Mouse (Mus musculus): ENCODE results near the gene Auts2.

Auts2 gene

DNA sequence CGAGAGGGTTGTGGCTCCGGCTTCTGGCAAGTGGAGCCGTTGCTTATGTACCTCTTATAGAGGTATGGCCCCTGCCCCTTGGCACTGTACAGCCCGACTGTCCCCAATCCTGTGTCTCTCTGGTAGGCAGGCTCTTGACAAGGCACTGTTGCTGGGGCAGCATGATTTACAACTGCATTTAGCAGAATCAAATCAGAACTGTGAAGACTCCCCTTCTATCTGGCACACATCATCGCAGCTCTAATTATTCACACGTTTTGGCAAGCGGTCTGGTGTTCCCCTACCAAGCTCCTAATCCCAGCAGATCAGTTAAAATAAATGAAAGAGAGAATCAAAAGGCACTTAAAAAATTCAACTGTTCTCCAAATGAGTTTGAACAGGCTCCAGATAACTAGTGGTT, 835.7 kb downstream of the Auts2 start:
- no peak for DNase-seq

DNA sequence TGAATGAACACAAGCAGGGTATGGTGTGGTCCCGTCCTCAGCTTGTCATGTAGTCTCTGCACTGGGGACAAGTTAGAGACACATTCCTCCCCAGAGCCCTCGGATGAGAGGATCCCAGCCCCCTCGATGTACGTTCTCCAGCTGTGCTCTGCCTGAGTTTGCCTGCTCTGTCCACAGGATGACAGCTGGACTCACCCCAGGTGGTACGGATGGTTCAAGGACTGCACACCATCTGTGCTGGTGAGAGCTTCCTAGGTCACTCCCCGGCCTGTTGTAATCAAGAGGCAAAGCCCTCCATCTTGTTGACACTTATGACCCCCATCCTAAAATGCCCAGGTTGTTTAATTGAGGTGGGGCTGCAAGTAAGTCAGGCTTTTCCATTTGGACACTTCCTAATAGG, 839.4 kb downstream of the Auts2 start:
- no peak for DNase-seq

DNA sequence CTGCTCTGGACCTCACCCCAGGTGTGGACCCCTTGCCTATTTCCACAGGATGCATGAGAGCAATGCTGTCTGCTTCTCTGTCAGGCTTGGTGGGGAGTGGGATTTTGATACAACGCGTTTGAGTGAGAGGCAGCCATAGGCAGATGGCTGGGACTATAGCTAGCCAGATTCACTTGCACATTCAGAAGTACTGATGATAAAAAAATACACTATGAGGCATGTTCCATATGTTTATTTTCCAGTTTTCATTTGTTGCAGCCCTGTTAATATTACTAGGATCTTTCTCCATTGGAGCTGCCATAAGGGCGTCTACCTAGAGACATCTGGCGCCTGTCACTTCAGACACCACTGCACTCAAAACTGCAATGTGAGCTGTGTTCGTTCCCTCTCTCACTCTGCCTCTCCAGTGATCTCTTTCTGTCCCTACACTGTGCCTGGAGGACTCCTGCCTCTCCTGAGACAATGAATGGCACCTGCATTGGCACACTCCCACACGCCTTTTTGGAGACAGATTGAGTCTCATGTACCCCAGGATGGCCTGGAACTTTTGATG, 840.2 kb downstream of the Auts2 start:
- no peak for DNase-seq

DNA sequence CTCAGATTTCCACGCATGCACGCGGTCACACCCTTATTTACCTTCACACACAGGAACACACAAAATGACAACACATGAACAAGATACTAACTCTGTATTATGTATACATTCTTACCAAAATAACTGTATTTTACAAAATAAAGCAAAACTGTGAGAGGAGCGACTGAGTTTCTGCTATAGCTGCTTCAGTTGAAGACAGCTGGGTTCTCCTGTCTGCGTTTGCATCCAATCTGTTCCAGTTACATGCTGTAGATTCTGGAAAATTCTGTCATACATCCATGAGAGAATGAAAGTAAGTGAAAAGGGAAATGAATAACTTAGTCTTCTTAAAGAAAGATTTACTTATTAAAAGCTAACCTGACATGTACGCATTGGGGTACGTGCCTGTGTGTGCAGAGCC, 844.2 kb downstream of the Auts2 start:
- DNase-seq: no peak

DNA sequence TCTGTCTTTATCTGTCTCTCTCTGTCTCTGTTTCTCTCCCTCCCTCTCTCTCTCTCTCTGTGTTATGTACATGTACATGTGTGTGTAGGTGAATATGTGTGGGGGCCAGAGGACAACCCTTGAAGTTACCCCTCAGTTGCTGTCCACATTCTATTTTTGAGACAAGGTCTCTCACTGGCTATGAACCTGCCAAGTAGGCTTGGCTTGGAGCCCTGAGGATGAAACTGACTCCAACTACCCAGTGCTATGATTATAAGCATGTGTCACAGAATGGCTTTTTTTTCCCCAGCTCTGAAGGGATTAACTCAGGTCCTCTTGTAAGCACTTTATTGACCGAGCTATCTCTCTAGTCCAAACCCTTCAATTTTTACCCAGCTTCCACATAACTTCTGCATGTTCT, 852.4 kb downstream of the Auts2 start:
- no peak for DNase-seq

DNA sequence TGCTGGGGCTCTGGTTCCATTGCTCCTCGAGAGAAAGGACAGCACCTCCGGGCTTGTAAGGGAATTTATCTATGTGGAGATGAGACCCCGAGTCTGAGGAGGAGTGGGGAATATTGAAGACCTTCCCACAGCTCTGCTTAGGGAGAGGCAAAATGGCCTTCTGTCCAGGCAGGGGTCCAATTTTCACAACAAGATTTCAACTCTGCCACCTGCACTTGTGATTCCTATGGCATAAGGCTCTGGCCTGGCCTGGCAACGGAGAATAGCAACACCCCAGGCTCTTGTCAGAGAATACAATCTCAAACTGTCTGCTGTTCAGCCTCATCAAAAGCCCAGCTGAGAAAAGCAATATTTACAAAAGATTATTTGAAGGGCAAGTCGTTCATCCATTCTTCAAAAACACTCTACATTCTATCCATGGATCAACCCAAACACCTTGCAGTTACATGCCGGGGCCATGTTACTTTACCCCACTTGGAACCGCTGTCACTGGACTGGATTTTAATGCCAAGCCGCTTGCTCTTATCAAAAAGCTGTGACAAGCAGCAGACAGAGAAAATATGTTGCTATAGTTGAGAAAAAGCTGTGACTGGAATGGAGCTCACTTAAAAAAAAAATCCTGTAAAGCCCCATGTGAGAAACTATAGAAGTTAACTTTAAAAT, 856.1 kb downstream of the Auts2 start:
- DNase-seq: no peak

DNA sequence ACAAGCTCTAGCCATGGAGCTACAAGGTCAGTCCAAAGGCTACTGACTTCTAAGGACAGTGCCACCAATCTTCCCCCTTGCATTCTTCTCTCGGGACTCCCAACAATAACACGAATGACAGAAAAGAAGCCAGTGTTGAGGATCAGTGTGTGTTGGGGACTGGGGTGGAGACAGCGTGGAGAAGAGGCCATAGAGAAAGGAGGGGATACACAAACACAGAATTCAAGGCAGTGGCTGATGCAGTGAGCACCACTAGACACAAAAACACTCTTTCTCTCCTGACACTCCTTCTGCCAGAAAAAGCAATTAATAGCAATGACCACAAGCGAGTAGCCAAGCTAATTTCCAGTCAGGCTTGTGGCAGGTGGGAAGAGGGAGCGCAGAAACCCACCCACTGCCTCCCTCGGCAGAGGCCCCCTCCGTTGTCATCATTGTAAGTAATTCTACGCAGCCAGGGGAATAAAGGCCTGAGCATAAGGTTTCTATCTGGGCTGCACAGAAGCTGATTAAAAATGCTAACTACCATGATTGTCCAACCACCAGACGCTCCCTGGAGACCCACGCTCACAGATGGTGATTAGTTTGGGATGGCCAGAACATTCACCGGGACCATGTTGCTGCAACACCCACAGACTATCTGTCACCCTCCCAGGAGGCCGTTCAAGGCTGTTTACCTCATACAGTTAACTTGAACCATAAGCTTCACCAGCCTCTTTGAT, 862.9 kb downstream of the Auts2 start:
- DNase-seq: no peak

DNA sequence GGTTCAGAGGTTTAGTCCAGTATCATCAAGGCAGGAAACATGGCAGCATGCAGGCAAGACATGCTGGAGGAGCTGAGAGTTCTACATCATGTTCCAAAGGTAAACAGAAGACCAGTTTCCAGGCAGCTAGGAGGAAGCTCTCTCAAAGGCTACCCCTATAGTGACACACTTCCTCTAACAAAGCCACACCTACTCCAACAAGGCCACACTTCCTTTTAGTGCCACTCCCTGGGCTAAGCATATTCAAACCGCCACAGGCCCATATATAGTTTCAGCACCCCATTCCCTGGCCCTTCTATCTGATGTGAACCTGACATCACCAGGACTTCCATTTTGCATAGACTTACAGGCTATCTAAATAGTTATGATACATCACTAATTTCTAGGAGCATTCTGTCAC, 863.6 kb downstream of the Auts2 start:
- DNase-seq: no peak

DNA sequence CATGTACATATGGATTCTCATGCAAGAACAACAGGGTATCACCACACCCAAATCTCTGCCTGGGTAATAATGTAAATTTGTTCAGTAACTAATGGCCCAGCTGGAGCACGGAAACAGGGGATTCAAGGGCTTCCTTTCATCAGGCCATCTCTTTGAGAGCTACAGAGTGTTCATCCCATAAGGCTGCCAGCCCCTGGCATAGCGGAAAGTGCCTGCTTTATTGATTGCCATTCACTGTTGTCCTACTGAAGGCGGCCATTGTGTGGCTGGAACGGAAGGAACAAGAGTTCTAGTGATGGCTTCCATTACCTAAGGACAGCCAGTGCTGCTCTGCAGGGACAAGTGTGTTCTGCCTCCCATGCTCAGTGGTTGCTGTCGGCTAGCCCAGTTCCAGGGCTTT, 865.6 kb downstream of the Auts2 start:
- DNase-seq: no peak

DNA sequence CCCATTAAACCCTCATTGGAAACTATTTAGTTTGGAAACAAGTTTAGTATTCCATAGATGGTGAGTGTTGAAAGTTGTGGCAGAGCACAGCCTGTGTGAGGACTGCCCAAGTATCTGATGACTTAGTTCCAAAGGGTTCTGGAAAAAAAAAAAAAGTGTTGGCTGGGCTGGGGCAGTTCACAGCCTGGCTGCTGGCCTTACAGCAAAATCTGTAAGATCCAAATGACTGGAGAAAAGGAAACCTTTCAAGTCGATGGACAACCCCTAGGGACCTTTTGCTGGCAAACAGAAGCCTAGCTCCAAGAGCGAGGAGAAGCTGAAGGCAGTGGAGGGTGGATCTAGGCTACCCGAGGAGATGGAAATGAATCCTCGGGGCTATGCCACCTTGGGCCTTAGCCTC, 869.4 kb downstream of the Auts2 start:
- peak; percentile 15 for DNase-seq

DNA sequence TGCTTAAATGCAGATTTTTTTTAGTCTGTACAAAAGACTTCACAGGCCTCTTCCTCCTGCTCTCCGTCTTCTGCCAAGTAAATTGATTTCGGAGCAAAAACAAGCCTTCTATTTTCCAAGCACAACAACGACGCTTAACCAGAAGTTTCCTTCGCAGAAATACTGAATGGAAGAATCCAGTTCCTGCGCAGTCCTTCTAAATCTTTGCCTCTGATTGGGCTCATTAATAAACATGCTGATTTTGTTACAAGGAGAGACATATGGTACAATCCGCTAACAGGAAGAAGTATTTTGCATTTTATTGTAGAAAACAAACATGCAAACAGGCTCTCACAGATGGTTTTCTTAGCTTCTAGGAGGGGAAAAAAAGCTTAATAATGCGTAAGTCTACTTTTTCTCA, 878.1 kb downstream of the Auts2 start:
- no peak for DNase-seq

DNA sequence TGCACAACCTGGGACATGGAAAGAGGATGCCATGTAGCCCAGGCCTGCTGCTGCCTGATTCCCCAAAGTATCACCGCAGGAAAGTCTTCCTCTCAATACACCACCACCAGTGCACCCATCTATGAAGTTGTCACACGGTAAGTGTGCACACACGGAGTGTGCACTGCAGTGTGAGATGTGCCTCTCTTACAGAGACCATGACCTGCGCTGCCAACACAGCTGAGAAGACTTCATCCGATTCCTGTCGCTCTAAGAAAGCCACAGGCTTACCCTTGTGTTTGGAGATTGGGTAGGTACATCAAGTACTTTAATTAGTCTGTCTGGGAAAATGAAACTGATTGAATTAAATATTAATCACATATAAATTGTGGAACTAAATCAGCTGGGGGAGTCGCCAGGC, 878.5 kb downstream of the Auts2 start:
- DNase-seq: no peak

DNA sequence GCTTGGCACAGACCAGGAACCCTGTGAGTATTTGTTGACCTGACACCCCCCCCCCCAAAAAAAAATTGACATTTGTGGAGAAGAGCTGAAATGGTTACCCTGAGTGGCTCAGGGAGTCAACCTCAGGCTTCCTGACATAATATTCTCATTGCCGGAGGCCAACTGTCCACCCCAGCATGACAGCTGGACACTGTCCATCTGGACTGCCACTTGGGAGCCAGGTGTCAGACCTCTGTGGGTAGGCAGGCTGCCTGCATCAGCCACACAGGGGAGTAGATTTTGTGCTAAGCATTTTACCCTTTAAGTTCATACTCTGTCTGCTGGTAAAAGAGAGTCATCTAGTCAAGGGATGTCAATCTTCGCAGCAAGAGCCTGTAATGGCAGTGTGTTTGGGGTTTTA, 880.5 kb downstream of the Auts2 start:
- DNase-seq: no peak

DNA sequence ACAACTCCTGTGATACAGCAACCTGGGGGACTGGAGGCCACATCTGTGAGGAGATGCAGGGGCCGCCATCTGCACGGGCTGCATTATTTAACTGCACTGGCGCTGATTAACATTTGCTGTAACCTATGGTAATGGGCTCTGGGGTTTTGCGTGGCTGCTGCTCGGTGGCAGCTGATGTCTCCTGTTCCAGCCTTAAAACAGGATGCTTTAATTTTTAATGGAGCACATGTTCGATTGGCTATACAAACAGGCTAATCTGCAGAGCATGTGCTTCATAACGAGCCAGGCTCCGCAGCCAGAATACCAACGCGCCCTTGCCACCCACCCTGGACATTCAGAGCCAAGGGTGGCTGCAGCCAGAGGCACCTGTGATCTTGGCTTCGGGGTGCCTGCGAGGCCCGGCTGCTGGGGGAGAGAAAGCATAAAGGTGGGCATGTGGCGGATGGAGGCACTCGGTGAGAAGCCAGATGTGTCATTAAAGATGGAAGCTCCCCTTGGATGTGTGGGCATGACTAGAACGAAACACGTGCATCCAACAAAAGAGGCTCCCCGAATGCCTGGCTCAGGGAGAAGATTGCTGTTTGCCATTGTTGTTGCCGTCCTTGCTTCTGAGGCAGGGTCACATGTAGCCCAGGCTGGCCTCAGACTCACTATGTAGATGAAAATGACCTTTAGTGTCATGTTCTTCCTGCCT, 884.2 kb downstream of the Auts2 start:
- no peak for DNase-seq

DNA sequence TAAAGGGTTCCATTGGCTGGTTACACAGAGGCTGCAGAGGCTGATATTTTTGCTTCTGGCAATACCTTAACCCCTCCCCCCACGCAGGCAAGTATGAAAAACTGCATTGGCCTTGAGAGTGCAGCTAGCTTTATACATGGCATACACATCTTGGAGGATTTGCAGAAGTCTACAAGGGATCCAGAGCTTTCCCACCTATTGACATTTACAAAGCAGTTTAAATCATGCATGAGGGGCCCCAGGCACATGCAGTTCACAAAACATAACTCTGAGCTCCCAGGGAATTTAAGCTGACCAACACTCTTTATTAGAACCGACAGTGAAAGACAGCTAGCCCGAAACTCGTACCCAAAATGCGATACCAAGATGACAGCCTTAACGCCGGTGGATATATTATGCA, 888.9 kb downstream of the Auts2 start:
- DNase-seq: no peak

DNA sequence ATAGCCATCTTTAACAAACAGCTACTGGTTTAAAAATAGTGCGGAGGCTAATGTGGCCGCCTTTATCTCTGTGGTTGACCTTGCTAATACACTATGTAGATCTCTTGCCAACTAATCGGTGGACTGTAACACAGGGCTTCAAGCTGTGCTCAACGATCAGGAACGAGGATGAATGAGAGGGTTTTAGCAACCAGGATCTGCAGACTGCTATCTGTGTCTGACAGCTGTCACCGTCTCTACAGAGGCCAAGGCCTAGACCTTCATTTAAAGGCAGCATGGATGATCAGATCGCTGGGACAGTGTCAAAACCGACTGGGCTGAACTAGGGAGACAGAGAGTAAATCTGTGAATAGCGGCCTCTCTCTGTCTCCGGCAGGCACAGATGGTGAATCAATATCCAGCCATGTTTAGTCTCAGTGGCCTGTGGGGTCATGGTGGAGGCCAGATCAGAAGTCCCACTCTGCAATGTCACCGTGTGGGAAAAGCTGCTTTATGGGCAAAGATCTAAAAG, 892.7 kb downstream of the Auts2 start:
- no peak for DNase-seq

DNA sequence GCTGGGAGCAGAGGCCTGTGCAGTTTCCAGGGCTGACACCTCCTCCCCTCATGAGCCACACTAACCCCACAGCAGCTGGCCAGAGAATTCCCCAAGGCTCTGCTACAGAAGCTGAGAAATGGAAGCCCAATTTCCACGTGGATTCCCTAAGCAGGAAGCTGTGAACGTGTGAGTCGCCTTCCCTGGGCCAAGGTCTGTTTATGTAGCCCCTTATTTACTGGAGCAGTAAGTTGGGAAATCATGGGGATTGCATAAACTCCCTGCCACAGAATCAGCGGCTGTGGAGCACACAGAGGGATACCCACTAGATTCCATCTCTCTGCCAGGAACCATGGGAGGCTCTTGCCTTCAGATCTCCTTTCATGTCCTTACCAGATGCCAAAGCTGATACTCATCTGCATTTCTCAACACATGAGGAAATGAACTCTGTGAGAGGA, 895.4 kb downstream of the Auts2 start:
- DNase-seq: peak; percentile 28

DNA sequence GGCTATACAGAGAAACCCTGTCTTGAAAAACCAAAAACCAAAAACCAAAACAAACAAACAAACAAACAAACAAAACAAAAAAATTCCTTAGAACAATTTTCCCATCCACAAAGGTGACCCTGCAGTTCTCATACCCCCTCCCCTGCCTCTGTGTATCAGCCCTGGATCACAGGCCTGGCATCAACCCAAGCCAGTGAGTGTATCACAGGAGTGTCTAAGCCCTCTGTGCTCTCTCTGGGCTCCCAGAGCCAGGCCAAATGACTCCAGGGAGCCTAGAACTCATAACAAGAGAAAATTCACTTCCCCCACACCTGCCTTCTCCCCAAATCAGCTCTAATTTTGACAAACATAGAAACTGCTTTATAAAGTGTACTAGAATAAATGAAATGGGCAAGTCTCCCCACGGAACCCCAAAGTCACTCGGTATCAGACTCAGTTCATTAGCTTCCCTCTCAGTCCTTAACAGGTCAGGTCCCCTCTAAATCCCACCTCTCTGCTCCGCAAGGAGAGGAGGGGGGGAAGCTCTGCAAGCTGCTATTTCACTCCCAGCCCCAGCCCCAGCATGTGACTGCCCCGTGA, 896.0 kb downstream of the Auts2 start:
- no peak for DNase-seq

DNA sequence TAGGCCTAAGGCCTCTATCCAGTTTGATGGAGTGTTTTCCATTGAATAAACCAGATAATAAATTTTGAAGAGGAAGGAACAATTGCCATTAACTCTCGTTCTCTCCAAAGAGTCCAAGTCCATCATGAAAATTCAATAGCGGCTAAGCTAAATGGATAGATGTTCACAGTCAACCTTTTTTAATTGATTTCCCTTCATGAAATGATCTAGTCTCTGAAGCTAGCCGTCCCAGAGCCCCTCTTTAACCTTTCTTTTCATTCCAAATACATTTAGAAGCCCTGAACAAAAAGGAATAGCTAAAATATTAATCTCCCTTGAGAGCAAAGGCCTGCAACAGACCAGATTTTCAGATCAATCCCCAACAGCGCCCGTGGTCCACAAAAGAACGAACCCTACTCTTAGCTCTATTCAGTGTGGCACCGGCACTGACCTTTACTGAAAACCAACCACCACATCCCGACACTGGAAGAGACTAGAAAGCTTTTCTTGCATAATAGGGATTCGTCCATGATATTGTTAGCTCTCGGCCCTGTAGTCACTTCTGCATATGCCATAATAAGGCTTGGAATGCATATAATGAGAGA, 896.9 kb downstream of the Auts2 start:
- no peak for DNase-seq

DNA sequence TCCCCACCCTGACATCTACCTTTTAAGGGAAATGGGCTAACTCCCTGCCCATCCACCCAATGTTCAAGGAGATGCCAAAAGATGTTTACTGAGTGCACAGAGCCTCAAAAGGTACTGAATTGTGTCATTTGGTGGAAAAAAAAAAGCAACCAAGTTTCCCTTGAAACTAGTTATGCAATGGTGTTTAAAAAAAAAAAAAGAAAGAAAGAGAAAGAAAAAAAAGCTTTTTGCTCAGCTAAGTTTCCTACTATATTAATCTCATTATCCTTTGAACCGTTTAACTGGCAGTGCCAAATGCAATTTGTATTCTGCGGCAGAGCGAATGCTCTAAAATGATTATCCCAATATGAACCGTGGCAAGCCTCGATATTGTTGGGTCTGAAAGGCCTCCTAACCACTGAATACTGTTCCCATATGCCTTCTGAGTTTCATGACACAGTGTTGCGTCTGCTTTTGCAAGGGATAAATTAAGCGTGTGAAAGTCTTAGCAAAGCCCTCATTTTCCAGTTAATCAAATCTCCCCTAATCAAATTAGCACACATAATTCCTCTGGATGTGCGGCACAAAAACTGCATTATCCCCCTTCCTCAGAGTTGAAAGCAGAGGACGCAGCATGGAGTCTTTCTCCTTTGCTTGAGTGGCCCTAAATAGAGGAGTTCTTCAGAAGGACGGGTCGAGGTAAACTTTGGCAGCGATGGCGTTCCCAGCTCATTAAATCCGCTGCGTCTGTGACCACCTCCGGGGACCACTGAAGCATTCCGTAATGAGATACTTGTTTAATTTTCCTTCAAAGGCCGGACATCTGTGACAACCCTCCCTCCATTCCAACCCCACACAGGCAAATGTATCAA, 897.6 kb downstream of the Auts2 start:
- DNase-seq: no peak

DNA sequence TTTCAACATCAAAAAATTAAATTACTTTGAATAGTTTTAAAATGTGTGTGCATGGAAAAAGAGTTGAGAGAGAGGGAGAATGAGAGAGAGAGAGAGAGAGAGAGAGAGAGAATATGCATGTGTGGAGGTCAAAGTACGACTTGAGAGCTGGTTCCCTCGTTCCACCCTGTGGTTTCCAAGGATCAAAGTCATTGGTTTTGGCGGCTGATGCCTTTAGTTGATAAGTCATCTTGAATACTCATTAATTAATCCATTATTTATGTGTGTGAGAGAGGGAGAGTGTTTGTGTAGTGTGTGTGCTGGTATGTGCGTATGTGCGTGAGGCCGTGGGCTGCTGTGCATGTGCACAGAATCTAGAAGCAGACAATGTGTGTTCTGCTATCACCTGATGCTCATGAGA, 898.8 kb downstream of the Auts2 start:
- DNase-seq: no peak

All from lung, postnatal 14 days (tissue).